Mouse (Mus musculus) B cell, adult 62 days (primary cell): ENCODE measurements around the gene Washc4. TPM values are rescaled to one million over a fixed set of nuclear protein-coding genes. Genes with fewer than 3 reads are reported as not detected.

Experiments
- total RNA-seq: library from RNA; stranded (reverse); gene quantifications from 4 replicates; pipeline ENCODE4 v1.2.4, GENCODE M21; 2023

Gene Washc4
- 46.2 to 49.9 TPM (median 48.5 TPM) in 4 replicates for total RNA-seq

GRCm38 (mm10) chr10:83543439-83544102 is at the start of gene Washc4:
TSS of gene Washc4 (plus strand) at chr10:83543752.

GRCm38 (mm10) chr10:83533910-83534283 is 9.7 kb upstream of the Washc4 start, which contains the start of gene Aldh1l2:
TSS of gene Aldh1l2 (minus strand) at chr10:83534140.

Other genes with a start within 250 kb of the Washc4 start
- 49.9 to 68.4 TPM (median 64.0 TPM) in 4 replicates for gene Slc41a2, start 205.9 kb upstream of the Washc4 start, total RNA-seq
- gene D10Wsu102e, start 183.5 kb upstream of the Washc4 start, total RNA-seq, result 2.9 to 3.5 TPM (median 3.3 TPM) in 4 replicates
- not detected in 4 replicates for gene Aldh1l2, start 9.6 kb upstream of the Washc4 start, total RNA-seq
- gene Appl2, start 105.0 kb downstream of the Washc4 start, total RNA-seq, result 15.1 to 23.0 TPM (median 19.4 TPM) in 4 replicates
- not detected in 4 replicates for gene 1500009L16Rik, start 179.1 kb downstream of the Washc4 start, total RNA-seq